Mouse (Mus musculus): Measurements from ENCODE around the gene Bcar1. TPM values are rescaled to one million over a fixed set of nuclear protein-coding genes. Genes with fewer than 3 reads are reported as not detected.

Gene Bcar1
- polyA plus RNA-seq, 1 experiment from 2014 or later, result 5.6 TPM

GRCm38 (mm10) chr8:111727553-111727952, 16.1 kb downstream of the Bcar1 start:
- Histone ChIP-seq H3K27me3 (peaks cover 63% of the 10 kb centered on the region), H3K27ac (no peak overlapping the region; the same call in 1 of the 2 replicates), H3K9me3 (replicated peaks) (no peaks in the 10 kb centered on the region), H3K4me1 (replicated peaks) (peaks cover 62% of the 10 kb centered on the region), H3K36me3 (no peaks in the 10 kb centered on the region), H3K9ac (no peak overlapping the region), H3K4me2 (no peak overlapping the region), H3K4me3 (replicated peaks) (no peak overlapping the region)
- 54% methylated on average over 4 of the region's 4 CpGs for WGBS (ENCODE audit: insufficient replicate concordance)
- ATAC-seq (ENCODE audit: low read depth), result no peak
- DNase-seq, result no peak

- Histone ChIP-seq H3K4me2 (no peak overlapping the region), H3K9me3 (replicated peaks) (no peaks in the 10 kb centered on the region), H3K4me3 (replicated peaks) (no peak overlapping the region), H3K9ac (no peak overlapping the region), H3K27me3 (peaks cover 50% of the 10 kb centered on the region), H3K4me1 (replicated peaks) (peaks cover 52% of the 10 kb centered on the region), H3K27ac (0 out of 2 replicates have a peak overlapping the region, but pooled peaks have one; percentile 13), H3K36me3 (no peaks in the 10 kb centered on the region)
- no peak for DNase-seq
- WGBS (ENCODE audit: insufficient replicate concordance), result 48% methylated on average over 7 of the region's 7 CpGs
- peak; percentile 39 for ATAC-seq (ENCODE audit: low read depth)
These were observed 17.3 kb downstream of the Bcar1 start for GRCm38 (mm10) chr8:111726102-111726900.

GRCm38 (mm10) chr8:111725341-111725740, 18.3 kb downstream of the Bcar1 start:
- DNase-seq (no peak), ATAC-seq (ENCODE audit: low read depth) (no peak)
- Histone ChIP-seq H3K4me2 (no peak overlapping the region), H3K9ac (no peak overlapping the region), H3K27ac (no peak overlapping the region), H3K27me3 (peaks cover 40% of the 10 kb centered on the region), H3K36me3 (peaks cover 5% of the 10 kb centered on the region), H3K4me1 (replicated peaks) (peaks cover 42% of the 10 kb centered on the region), H3K4me3 (replicated peaks) (no peak overlapping the region), H3K9me3 (replicated peaks) (no peaks in the 10 kb centered on the region)
- 73% methylated on average over 6 of the region's 6 CpGs for WGBS (ENCODE audit: insufficient replicate concordance)

- Histone ChIP-seq H3K9ac (no peak overlapping the region), H3K4me3 (replicated peaks) (no peak overlapping the region), H3K4me2 (no peak overlapping the region), H3K4me1 (replicated peaks) (peaks cover 21% of the 10 kb centered on the region), H3K9me3 (replicated peaks) (no peaks in the 10 kb centered on the region), H3K27ac (no peak overlapping the region), H3K36me3 (peaks cover 16% of the 10 kb centered on the region), H3K27me3 (peaks cover 8% of the 10 kb centered on the region; the same call in 1 of the 2 replicates)
- no peak for ATAC-seq (ENCODE audit: low read depth)
- no peak for DNase-seq
- WGBS (ENCODE audit: insufficient replicate concordance), result 42% methylated on average over 4 of the region's 4 CpGs
These were observed 23.5 kb downstream of the Bcar1 start for GRCm38 (mm10) chr8:111720115-111720544.

GRCm38 (mm10) chr8:111718937-111719336, 24.7 kb downstream of the Bcar1 start:
- Histone ChIP-seq H3K4me3 (replicated peaks) (no peak overlapping the region), H3K9me3 (replicated peaks) (no peaks in the 10 kb centered on the region), H3K27me3 (0 out of 2 replicates have a peak, but pooled peaks cover under 1% of the 10 kb centered on the region), H3K4me2 (no peak overlapping the region), H3K9ac (no peak overlapping the region), H3K4me1 (replicated peaks) (peaks cover 21% of the 10 kb centered on the region), H3K36me3 (peaks cover 25% of the 10 kb centered on the region), H3K27ac (no peak overlapping the region)
- no peak for DNase-seq
- 52% methylated on average over 5 of the region's 5 CpGs for WGBS (ENCODE audit: insufficient replicate concordance)
- no peak for ATAC-seq (ENCODE audit: low read depth)

- Histone ChIP-seq H3K4me1 (replicated peaks) (peaks cover 21% of the 10 kb centered on the region), H3K9me3 (replicated peaks) (no peaks in the 10 kb centered on the region)
- DNase-seq, result peak; percentile 30
These were observed 25.7 kb downstream of the Bcar1 start for GRCm38 (mm10) chr8:111717866-111718265.

GRCm38 (mm10) chr8:111717488-111717792, 26.2 kb downstream of the Bcar1 start:
- H3K27me3 ChIP-seq, result 0 out of 2 replicates have a peak, but pooled peaks cover 2% of the 10 kb centered on the region
- H3K27ac ChIP-seq, result peak overlapping the region; percentile 66
- H3K4me1 ChIP-seq (replicated peaks), result peaks cover 21% of the 10 kb centered on the region
- H3K4me3 ChIP-seq (replicated peaks), result no peak overlapping the region
- DNase-seq (no peak), ATAC-seq (ENCODE audit: low read depth) (no peak)
- no peaks in the 10 kb centered on the region for H3K9me3 ChIP-seq (replicated peaks)
- WGBS (ENCODE audit: insufficient replicate concordance), result 63% methylated on average over 4 of the region's 4 CpGs
- peak overlapping the region; percentile 13; the same call in 1 of the 2 replicates for H3K4me2 ChIP-seq
- H3K36me3 ChIP-seq, result peaks cover 32% of the 10 kb centered on the region
- H3K9ac ChIP-seq, result 0 out of 2 replicates have a peak overlapping the region, but pooled peaks have one; percentile 22

More at GRCm38 (mm10) chr8:111717866-111718265, 25.7 kb downstream of the Bcar1 start:
- 40% methylated on average over 6 of the region's 6 CpGs for WGBS (ENCODE audit: insufficient replicate concordance)
- Histone ChIP-seq H3K36me3 (peaks cover 32% of the 10 kb centered on the region), H3K27ac (peak overlapping the region; percentile 34; the same call in 1 of the 2 replicates), H3K4me3 (replicated peaks) (no peak overlapping the region), H3K27me3 (0 out of 2 replicates have a peak, but pooled peaks cover 2% of the 10 kb centered on the region), H3K9ac (0 out of 2 replicates have a peak overlapping the region, but pooled peaks have one; percentile 22), H3K4me2 (peak overlapping the region; percentile 13)
- peak; percentile 37; the same call in 1 of the 2 replicates for ATAC-seq (ENCODE audit: low read depth)

GRCm38 (mm10) chr8:111716603-111717487, 26.8 kb downstream of the Bcar1 start:
- 55% methylated on average over 10 of the region's 10 CpGs for WGBS (ENCODE audit: insufficient replicate concordance)
- no peaks in the 10 kb centered on the region for H3K9me3 ChIP-seq (replicated peaks)
- DNase-seq (no peak), ATAC-seq (ENCODE audit: low read depth) (peak; percentile 25; the same call in 1 of the 2 replicates)
- H3K4me1 ChIP-seq (replicated peaks), result peaks cover 21% of the 10 kb centered on the region
- H3K9ac ChIP-seq, result peak overlapping the region; percentile 22; the same call in 1 of the 2 replicates
- H3K4me2 ChIP-seq, result 0 out of 2 replicates have a peak overlapping the region, but pooled peaks have one; percentile 13
- peak overlapping the region; percentile 66 for H3K27ac ChIP-seq
- no peak overlapping the region for H3K4me3 ChIP-seq (replicated peaks)
- H3K36me3 ChIP-seq, result peaks cover 32% of the 10 kb centered on the region
- H3K27me3 ChIP-seq, result 0 out of 2 replicates have a peak, but pooled peaks cover 2% of the 10 kb centered on the region

- Histone ChIP-seq H3K27me3 (0 out of 2 replicates have a peak, but pooled peaks cover 2% of the 10 kb centered on the region), H3K4me3 (replicated peaks) (no peak overlapping the region), H3K9me3 (replicated peaks) (no peaks in the 10 kb centered on the region), H3K27ac (no peak overlapping the region), H3K4me1 (replicated peaks) (peaks cover 21% of the 10 kb centered on the region), H3K9ac (no peak overlapping the region), H3K36me3 (peaks cover 37% of the 10 kb centered on the region), H3K4me2 (no peak overlapping the region)
- DNase-seq, result no peak
- 76% methylated on average over 13 of the region's 13 CpGs for WGBS (ENCODE audit: insufficient replicate concordance)
- ATAC-seq (ENCODE audit: low read depth), result no peak
These were observed 28.1 kb downstream of the Bcar1 start for GRCm38 (mm10) chr8:111715514-111715913.

GRCm38 (mm10) chr8:111714295-111714694, 29.3 kb downstream of the Bcar1 start:
- H3K9me3 ChIP-seq (replicated peaks), result no peaks in the 10 kb centered on the region
- DNase-seq (no peak), ATAC-seq (ENCODE audit: low read depth) (no peak)
- 86% methylated on average over 12 of the region's 12 CpGs for WGBS (ENCODE audit: insufficient replicate concordance)
- H3K27ac ChIP-seq, result no peak overlapping the region
- H3K4me1 ChIP-seq (replicated peaks), result peaks cover 26% of the 10 kb centered on the region
- 0 out of 2 replicates have a peak, but pooled peaks cover 2% of the 10 kb centered on the region for H3K27me3 ChIP-seq
- H3K36me3 ChIP-seq, result peaks cover 34% of the 10 kb centered on the region
- no peak overlapping the region for H3K9ac ChIP-seq
- H3K4me2 ChIP-seq, result no peak overlapping the region
- no peak overlapping the region for H3K4me3 ChIP-seq (replicated peaks)

GRCm38 (mm10) chr8:111713817-111714216, 29.8 kb downstream of the Bcar1 start:
- DNase-seq, result no peak
- no peak overlapping the region for H3K4me2 ChIP-seq
- 85% methylated on average over 25 of the region's 25 CpGs for WGBS (ENCODE audit: insufficient replicate concordance)
- H3K27me3 ChIP-seq, result 0 out of 2 replicates have a peak, but pooled peaks cover 2% of the 10 kb centered on the region
- H3K36me3 ChIP-seq, result peaks cover 34% of the 10 kb centered on the region
- H3K4me3 ChIP-seq (replicated peaks), result no peak overlapping the region
- peaks cover 28% of the 10 kb centered on the region for H3K4me1 ChIP-seq (replicated peaks)
- H3K27ac ChIP-seq, result no peak overlapping the region
- no peak for ATAC-seq (ENCODE audit: low read depth)
- H3K9me3 ChIP-seq (replicated peaks), result no peaks in the 10 kb centered on the region
- H3K9ac ChIP-seq, result no peak overlapping the region
